Mouse (Mus musculus): ENCODE results near the gene AC129217.1.

Gene AC129217.1

GRCm38 (mm10) chr19:8829660-8830059 is at the start of gene AC129217.1:
Gene AC129217.1, plus strand, starts transcription at chr19:8829773.
- in situ Hi-C loops (cut with MseI, MboI) = no loop called here

DNA sequence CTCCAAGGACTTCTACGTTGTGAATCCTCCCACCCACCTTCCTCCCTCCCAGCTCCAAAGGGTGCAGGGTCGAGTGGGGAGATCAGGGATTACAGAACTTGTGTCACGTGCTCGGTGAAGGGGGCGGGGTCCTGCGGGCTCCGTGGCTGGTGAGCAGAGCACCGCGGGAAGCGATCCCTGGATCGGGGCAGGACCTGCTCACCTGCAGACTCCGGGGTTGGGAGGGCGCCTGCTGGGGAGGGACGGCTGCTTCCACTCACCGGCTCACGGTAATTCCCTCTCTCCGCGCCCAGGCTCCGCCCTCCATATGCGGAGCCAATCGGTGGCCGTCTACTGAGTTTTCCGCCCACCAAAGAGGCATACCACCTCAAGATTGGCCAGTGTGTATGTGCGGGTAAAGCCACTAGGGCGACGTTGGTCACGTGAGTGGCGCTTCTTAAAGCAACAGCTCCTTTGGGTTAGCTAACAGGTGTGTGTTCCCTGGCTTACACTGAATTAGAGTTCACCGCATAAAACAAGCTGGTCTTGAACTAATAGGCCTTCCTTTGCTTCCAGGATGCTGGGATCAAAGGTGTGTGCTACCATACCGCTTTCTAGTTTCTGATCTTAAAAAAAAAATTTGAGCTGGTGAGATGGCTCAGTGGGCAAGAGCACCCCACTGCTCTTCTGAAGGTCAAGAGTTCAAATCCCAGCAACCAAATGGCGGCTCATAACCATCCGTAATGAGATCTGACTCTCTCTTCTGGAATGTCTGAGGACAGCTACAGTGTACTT is 43.4 kb upstream of the AC129217.1 start, which contains the start of gene Taf6l:
Gene Taf6l (minus strand): TSS at position 410 of the 774 bp plus-strand sequence.
- in situ Hi-C loops (cut with MseI, MboI) = no loop called here

DNA sequence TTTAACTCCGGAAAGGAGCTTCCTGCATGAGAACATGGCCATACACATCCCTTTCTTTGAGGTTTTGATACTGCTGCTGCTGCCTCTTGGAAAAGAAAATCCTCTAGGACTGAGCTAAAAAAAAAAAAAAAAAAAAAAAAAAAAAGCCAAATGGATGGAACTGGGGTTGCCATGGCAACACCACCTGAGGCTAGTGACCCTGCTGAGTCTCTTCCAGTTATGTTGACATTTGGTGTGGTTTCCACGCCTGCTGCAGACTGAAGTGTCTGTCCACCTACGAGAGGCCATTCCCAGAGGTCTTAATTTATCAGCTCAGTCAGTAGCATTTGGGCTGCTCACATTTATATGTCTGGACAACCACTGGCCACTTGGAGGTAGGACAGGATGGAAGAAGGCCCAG is 41.1 kb upstream of the AC129217.1 start:
- in situ Hi-C loops (cut with MseI, MboI) = no loop called here

DNA sequence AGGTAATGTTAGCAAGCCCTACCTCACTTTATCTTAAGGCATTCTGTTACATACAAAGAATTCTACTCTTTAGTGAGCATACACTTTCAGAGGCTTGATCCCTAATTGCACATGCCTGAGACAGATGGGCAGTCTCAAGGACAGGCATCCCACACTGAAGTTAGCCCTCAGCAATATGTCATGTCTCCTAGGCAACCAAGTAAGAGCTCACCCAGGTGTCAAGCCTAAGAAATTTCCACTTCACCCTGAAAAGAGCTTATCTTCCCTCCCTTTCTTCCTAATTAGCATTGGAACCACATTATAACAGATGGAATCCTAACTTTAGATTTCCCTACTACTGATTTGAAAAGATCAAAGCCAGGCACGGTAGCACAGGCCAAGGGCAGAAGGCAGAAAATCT is 40.4 kb upstream of the AC129217.1 start:
- in situ Hi-C loops (cut with MseI, MboI) = no loop called here

DNA sequence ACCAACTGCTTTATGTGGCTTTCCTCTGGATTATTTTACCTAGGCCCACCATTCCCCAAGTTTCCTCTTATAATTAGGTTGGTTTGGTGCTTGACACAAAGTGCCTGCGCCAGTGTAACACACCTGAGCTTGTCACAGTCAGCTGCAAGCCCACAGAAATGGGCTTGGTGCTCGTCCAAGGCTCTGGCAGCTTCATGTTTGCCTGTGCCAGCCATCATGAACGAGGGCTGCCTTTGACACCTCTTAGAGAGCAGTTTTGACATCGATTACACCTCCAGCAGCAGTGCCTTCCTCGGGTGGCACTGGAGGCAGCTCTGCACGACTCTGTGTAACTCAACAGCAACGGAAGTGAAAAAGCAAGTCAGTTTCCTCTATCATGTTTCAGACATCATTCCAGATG is 39.4 kb upstream of the AC129217.1 start:
- in situ Hi-C loops (cut with MseI, MboI) = no loop called here

DNA sequence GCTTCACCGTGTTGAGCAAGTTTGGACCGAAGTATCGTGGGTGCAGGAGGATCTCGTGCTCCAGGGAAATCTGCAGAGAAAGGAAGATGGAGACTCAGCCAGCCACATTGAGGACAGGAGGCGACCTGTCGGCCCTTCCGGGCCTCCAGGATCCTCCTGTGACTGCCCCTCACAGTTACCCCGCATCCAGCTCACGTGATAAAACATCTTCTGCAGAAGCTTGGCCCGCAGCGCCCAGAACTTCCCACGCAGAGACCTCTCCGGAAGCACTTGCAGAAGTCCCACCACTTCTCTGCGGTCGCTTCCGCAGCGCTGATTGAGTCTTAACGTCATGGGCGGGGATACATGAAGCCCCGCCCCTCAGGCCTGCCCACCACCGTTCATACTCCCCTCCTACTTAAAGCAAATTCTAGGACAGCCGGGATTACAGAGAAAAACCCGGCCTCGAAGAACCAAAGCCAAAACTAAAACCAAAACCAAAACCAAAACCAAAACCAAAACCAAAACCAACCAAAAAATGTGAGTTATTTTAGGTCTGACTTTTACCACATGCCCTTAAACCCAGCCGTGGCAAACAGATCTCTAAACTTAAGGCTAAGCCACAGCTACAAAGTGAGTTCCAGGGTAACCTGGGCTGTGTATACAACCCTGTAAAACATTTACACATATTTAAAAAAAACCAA is 31.2 kb upstream of the AC129217.1 start, which contains the start of gene Polr2g:
Gene Polr2g (minus strand): TSS at position 314 of the 683 bp plus-strand sequence.
- in situ Hi-C loops (cut with MseI, MboI) = no loop called here

DNA sequence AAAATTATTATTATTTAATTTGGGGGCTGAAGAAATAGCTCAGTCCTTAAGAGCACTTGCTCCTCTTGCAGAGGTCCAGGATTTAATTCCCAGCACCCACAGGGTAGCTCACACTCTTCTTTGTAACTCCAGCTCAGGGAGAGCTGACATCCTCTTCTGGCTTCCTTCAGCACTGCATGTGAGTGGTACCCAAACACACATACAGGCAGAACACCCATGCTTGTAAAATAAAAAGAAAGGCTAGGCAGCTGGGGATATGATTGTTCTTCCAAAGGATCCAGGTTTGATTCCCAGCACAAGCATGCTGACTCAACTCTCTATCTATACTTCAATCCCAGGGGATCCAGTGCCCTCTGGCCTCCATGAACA is 30.6 kb upstream of the AC129217.1 start:
- in situ Hi-C loops (cut with MseI, MboI) = no loop called here

GRCm38 (mm10) chr19:8802130-8802821 is 27.3 kb upstream of the AC129217.1 start, which contains the start of gene Zbtb3:
Gene Zbtb3, plus strand, starts transcription at chr19:8802555.
- in situ Hi-C loops (cut with MseI, MboI) = no loop called here

GRCm38 (mm10) chr19:8803204-8803780 is 26.3 kb upstream of the AC129217.1 start:
- in situ Hi-C loops (cut with MseI, MboI) = no loop called here

GRCm38 (mm10) chr19:8803879-8804660 is 25.5 kb upstream of the AC129217.1 start:
- in situ Hi-C loops (cut with MseI, MboI) = no loop called here

- in situ Hi-C loops (cut with MseI, MboI) = no loop called here
Measured at GRCm38 (mm10) chr19:8806810-8807209, 22.8 kb upstream of the AC129217.1 start.

GRCm38 (mm10) chr19:8815812-8816211 is 13.8 kb upstream of the AC129217.1 start:
- in situ Hi-C loops (cut with MseI, MboI) = no loop called here

DNA sequence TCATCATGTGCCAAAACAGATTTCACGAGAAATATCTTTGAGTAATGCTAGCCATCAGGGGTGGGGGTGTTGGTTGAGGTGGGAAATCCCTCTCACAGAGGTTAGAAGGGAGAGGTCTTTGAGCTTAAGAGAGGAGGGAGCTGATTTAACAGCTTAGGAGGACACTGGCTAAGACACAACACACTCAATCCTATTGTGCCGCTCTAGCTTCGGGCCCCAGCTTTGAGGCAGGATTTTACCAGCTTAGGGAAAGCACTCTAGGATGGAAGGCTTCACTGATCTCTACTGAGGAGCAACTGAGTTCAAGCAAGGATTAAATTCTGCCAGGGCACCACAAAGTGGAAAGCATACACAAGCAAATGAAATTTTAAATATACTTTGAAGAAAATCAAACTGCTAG is 12.6 kb upstream of the AC129217.1 start:
- in situ Hi-C loops (cut with MseI, MboI) = no loop called here

DNA sequence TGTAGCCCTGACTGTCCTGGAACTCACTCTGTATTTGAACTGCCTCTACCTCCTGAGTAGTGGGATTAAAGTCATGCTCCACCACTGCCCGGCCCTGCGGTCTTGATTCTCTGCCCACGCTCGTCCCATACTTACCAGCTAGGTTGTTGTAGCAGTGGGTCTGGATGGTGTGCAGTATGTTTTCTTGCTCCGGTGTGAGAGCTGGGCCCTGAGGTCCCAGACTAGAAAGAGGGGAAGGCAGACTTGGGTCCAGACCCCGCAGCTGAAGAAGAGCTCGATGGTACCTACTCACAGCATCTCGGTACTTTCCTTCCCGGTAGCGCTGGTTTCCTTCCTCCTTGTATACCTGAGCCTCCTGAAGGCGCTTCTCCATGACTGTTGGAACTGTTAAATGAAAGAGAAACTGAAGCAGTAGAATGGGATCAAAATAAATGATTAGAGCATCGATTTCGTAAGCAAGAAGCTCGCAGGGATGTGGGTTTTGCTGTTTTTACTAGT is 11.2 kb upstream of the AC129217.1 start:
- in situ Hi-C loops (cut with MseI, MboI) = no loop called here

GRCm38 (mm10) chr19:8818801-8819595 is 10.6 kb upstream of the AC129217.1 start, which contains the start of gene Ttc9c:
Gene Ttc9c, minus strand, starts transcription at chr19:8819333.
- in situ Hi-C loops (cut with MseI, MboI) = no loop called here

- in situ Hi-C loops (cut with MseI, MboI) = no loop called here
Measured at GRCm38 (mm10) chr19:8819596-8820423, 9.8 kb upstream of the AC129217.1 start, which contains the start of gene Hnrnpul2. Gene Hnrnpul2, plus strand, starts transcription at chr19:8820010.

DNA sequence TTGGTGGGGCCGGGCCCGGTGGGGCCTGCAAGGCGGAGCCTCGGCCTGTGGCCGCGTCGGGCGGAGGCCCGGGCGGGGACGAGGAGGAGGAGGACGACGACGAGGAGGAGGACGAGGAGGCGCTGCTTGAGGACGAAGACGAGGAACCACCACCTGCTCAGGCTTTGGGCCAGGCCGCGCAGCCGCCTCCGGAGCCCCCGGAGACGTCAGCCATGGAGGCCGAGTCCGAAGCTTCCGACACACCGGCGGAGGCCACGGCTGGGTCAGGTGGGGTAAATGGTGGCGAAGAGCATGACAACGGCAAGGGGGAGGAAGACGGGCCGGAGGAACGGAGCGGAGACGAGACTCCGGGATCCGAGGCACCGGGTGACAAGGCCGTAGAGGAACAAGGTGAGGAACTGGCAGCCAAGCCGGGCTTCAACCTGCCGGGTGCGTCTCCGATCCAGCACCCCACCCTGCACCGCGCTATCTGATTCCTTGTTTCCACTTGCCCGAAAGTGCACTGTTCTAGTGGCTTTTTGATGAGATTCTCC is 9.1 kb upstream of the AC129217.1 start:
- in situ Hi-C loops (cut with MseI, MboI) = no loop called here

- in situ Hi-C loops (cut with MseI, MboI) = no loop called here
Measured at GRCm38 (mm10) chr19:8821146-8821545, 8.4 kb upstream of the AC129217.1 start.

- in situ Hi-C loops (cut with MseI, MboI) = no loop called here
Measured at GRCm38 (mm10) chr19:8822696-8823095, 6.9 kb upstream of the AC129217.1 start.
